Mouse (Mus musculus) forebrain, postnatal 0 days (tissue): Measurements from ENCODE around the gene H2al1d. TPM values are rescaled to one million over a fixed set of nuclear protein-coding genes. Genes with fewer than 3 reads are reported as not detected.
"Not testable (repeated sequence)": the region's sequence is repeated elsewhere in the genome, so short reads cannot be mapped to it uniquely, and the experiment has no call there.

Experiments
- ATAC-seq: fragments of 200-750 bp; cut with Nextera tagmentation; 2 replicates; pipeline ENCODE4 v1.8.0; 2017; ENCODE audit warnings: mild to moderate bottlenecking, moderate library complexity
- DNase-seq: peaks from one replicate; pipeline ENCODE4 v3.0.0-alpha.2; 2015
- H3K27ac ChIP-seq: fragments of 300-500 bp; sonication (generic); 2 replicates; pipeline ENCODE4 v1.5.1; 2014; ENCODE audit warnings: low read depth, mild to moderate bottlenecking, antibody characterized with exemption, low read length, moderate library complexity, mixed read lengths
- H3K27me3 ChIP-seq: fragments of 300-500 bp; sonication (generic); 2 replicates; pipeline ENCODE4 v1.6.1; 2014; ENCODE audit warnings: mild to moderate bottlenecking, low read length, mixed read lengths; ENCODE audit not compliant: insufficient read depth
- H3K36me3 ChIP-seq: fragments of 300-500 bp; sonication (generic); 2 replicates; pipeline ENCODE4 v1.6.1; 2014; ENCODE audit warnings: mild to moderate bottlenecking, moderate library complexity; ENCODE audit not compliant: insufficient read depth
- H3K4me1 ChIP-seq: fragments of 300-500 bp; sonication (generic); 2 replicates; pipeline ENCODE4 v1.6.1; 2014; ENCODE audit warnings: antibody characterized with exemption; ENCODE audit not compliant: insufficient read depth
- H3K4me2 ChIP-seq: fragments of 300-500 bp; sonication (generic); 2 replicates; pipeline ENCODE4 v1.6.1; 2014; ENCODE audit warnings: low read depth, mild to moderate bottlenecking, moderate library complexity
- H3K4me3 ChIP-seq: fragments of 300-500 bp; sonication (generic); 2 replicates; pipeline ENCODE4 v1.5.1; 2014; ENCODE audit warnings: low read depth, low read length, mixed read lengths
- H3K9ac ChIP-seq: fragments of 300-500 bp; sonication (generic); 2 replicates; pipeline ENCODE4 v1.6.1; 2014; ENCODE audit warnings: mild to moderate bottlenecking
- H3K9me3 ChIP-seq: fragments of 300-500 bp; sonication (generic); 2 replicates; pipeline ENCODE4 v1.6.1; 2016; ENCODE audit warnings: low read length
- CTCF ChIP-seq: sonication (generic); IDR thresholded peaks from 2 replicates; pipeline ENCODE4 v1.5.1; 2016; ENCODE audit warnings: antibody characterized with exemption, control low read depth, low read depth
- WGBS: fragments of 180-500 bp; shearing (Covaris S2); extraction: QIAGEN DNeasy Blood & Tissue Kit; methylation state at CpG from one replicate; pipeline ENCODE4 v1.1.7; 2014; 5-methylcytosine and 5-hydroxymethylcytosine counted together
- polyA plus RNA-seq: library from polyadenylated mRNA; unstranded; fragments of >200 nt; fragmentation: Nextera tagmentation; extraction: Ambion mirVana; gene quantifications from 2 replicates; pipeline ENCODE4 v1.2.1, GENCODE M21; 2015
- total RNA-seq: library from RNA; depleted of rRNA; stranded (reverse); fragments of >200 nt; gene quantifications from 2 replicates; pipeline ENCODE4 v1.2.3, GENCODE M21; 2014; rRNA removed

The H2al1d gene
- total and polyA plus RNA-seq, 2 experiments from 2014 or later, result not detected

- not testable (repeated sequence) for H3K9me3 ChIP-seq, H3K4me2 ChIP-seq, H3K4me3 ChIP-seq, H3K27ac ChIP-seq, H3K4me1 ChIP-seq, DNase-seq, ATAC-seq, H3K36me3 ChIP-seq, H3K9ac ChIP-seq, H3K27me3 ChIP-seq
- WGBS, result 90% methylated on average over 2 of the region's 2 CpGs
These were observed 18.9 kb downstream of the H2al1d start, which contains the start of gene H2al1j for GRCm38 (mm10) chrX:11327522-11327921. H2al1j (plus strand) TSS chrX:11327822.

- no peaks in the 10 kb centered on the region for H3K27me3 ChIP-seq
- no peak for TF ChIP-seq CTCF
- WGBS, result 42% methylated on average over 9 of the region's 9 CpGs
- H3K27ac ChIP-seq, result no peak overlapping the region
- H3K9ac ChIP-seq, result no peak overlapping the region
- H3K4me3 ChIP-seq, result no peak overlapping the region
- ATAC-seq (no peak), DNase-seq (no peak)
- no peak overlapping the region for H3K4me2 ChIP-seq
- no peaks in the 10 kb centered on the region for H3K9me3 ChIP-seq
- H3K4me1 ChIP-seq, result no peaks in the 10 kb centered on the region
- no peaks in the 10 kb centered on the region for H3K36me3 ChIP-seq
These were observed 37.1 kb downstream of the H2al1d start for GRCm38 (mm10) chrX:11345762-11346161.

- Histone ChIP-seq H3K27me3 (no peaks in the 10 kb centered on the region), H3K4me1 (no peaks in the 10 kb centered on the region), H3K36me3 (no peaks in the 10 kb centered on the region), H3K9ac (no peak overlapping the region), H3K4me3 (no peak overlapping the region), H3K27ac (no peak overlapping the region), H3K4me2 (no peak overlapping the region), H3K9me3 (no peaks in the 10 kb centered on the region)
- DNase-seq, result no peak
- 77% methylated on average over 3 of the region's 3 CpGs for WGBS
- no peak for TF ChIP-seq CTCF
- no peak for ATAC-seq
These were observed 38.1 kb downstream of the H2al1d start for GRCm38 (mm10) chrX:11346756-11347155.

Other genes starting within 250 kb of the H2al1d start
- gene H2al1a, start 9.6 kb upstream of the H2al1d start, total RNA-seq, result not detected in 2 replicates
- gene H2al1a, start 9.6 kb upstream of the H2al1d start, polyA plus RNA-seq, result not detected in 2 replicates
- not detected in 2 replicates for gene H2al1b, start 6.4 kb upstream of the H2al1d start, total RNA-seq
- not detected in 2 replicates for gene H2al1b, start 6.4 kb upstream of the H2al1d start, polyA plus RNA-seq
- gene H2al1c, start 3.2 kb upstream of the H2al1d start, total RNA-seq, result not detected in 2 replicates
- not detected in 2 replicates for gene H2al1c, start 3.2 kb upstream of the H2al1d start, polyA plus RNA-seq
- gene H2al1e, start 3.1 kb downstream of the H2al1d start, total RNA-seq, result not detected in 2 replicates
- gene H2al1e, start 3.1 kb downstream of the H2al1d start, polyA plus RNA-seq, result not detected in 2 replicates
- not detected in 2 replicates for gene H2al1f, start 6.3 kb downstream of the H2al1d start, total RNA-seq
- gene H2al1f, start 6.3 kb downstream of the H2al1d start, polyA plus RNA-seq, result not detected in 2 replicates
- gene H2al1g, start 9.4 kb downstream of the H2al1d start, total RNA-seq, result not detected in 2 replicates
- not detected in 2 replicates for gene H2al1g, start 9.4 kb downstream of the H2al1d start, polyA plus RNA-seq
- gene H2al1h, start 12.7 kb downstream of the H2al1d start, total RNA-seq, result not detected in 2 replicates
- gene H2al1h, start 12.7 kb downstream of the H2al1d start, polyA plus RNA-seq, result not detected in 2 replicates
- gene H2al1i, start 15.8 kb downstream of the H2al1d start, total RNA-seq, result not detected in 2 replicates
- gene H2al1i, start 15.8 kb downstream of the H2al1d start, polyA plus RNA-seq, result not detected in 2 replicates
- not detected in 2 replicates for gene H2al1j, start 19.0 kb downstream of the H2al1d start, total RNA-seq
- gene H2al1j, start 19.0 kb downstream of the H2al1d start, polyA plus RNA-seq, result not detected in 2 replicates